Mouse (Mus musculus): ENCODE measurements around the gene Cyp2c39. TPM values are rescaled to one million over a fixed set of nuclear protein-coding genes. Genes with fewer than 3 reads are reported as not detected.

The Cyp2c39 gene
- total and polyA plus RNA-seq, 3 experiments: not detected

DNA sequence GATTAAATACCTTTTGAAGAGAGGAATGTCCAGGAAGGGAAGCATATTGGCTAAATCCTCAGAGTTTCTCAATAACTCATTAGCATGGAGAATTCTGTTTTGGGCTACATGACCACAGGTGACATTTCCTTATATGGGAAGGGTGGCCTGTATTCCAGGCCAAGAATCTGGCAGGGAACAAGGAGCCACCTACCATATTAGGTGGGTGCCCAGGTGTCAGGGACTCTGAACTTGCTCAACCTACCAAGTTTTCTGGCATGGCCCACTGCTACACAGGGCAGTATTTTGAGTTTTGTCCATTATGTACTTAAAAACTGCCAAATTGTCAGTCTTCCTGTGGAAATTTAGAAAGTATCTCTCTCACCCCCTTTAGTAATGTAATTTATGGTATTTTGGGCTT is 4.3 kb upstream of the Cyp2c39 start:
- Histone ChIP-seq H3K27me3 (replicated peaks) (no peaks in the 10 kb centered on the region), H3K79me2 (replicated peaks; ENCODE audit: control insufficient read depth, extremely low read depth, insufficient read depth, poor library complexity, severe bottlenecking) (no peaks in the 10 kb centered on the region), H3K4me3 (replicated peaks in 1 of 3; ENCODE audit: low read depth in 2 of 3, low read length in 2 of 3, poor library complexity in 1 of 3) (no peak overlapping the region), H3K9me3 (replicated peaks; ENCODE audit: low read length) (no peaks in the 10 kb centered on the region), H3K4me1 (ENCODE audit: control insufficient read depth in 1 of 2, insufficient read depth in 2 of 2) (no peaks in the 10 kb centered on the region), H3K4me2 (ENCODE audit: insufficient read depth, low read depth, poor library complexity, severe bottlenecking) (no peak overlapping the region), H3K27ac (ENCODE audit: insufficient read depth, low read depth) (no peak overlapping the region), H3K9ac (ENCODE audit: insufficient read depth, low read depth) (no peak overlapping the region), H3K36me3 (replicated peaks in 1 of 2; ENCODE audit: control insufficient read depth in 1 of 2, insufficient read depth in 1 of 2, low read length in 1 of 2) (no peaks in the 10 kb centered on the region)
- dilution Hi-C loops (cut with MboI; ENCODE audit: extremely low pct_ligation_motif_present, extremely low pct_unique_long_range_greater_than_20kb, low sequenced_read_pairs): no loop called here
- no peak for DNase-seq (ENCODE audit: extremely low read depth)
- in situ Hi-C loops (cut with MboI; ENCODE audit: low pct_ligation_motif_present, low pct_unique_long_range_greater_than_20kb, low sequenced_read_pairs): no loop called here
- TF ChIP-seq NRF1 (IDR thresholded peaks at IDR 0.05; ENCODE audit: low read depth, low read length): no peak
- no peak for TF ChIP-seq MXI1 (IDR thresholded peaks at IDR 0.05; ENCODE audit: low read depth, low read length)
- no peak for TF ChIP-seq BHLHE40 (IDR thresholded peaks at IDR 0.05; ENCODE audit: low read depth, low read length)
- no peak for TF ChIP-seq ZKSCAN1 (IDR thresholded peaks at IDR 0.05; ENCODE audit: borderline replicate concordance, low read depth, low read length)
- no peak for TF ChIP-seq TBP (conservative IDR thresholded peaks at IDR 0.05; ENCODE audit: low read depth, low read length)
- TF ChIP-seq ZMIZ1 (IDR thresholded peaks at IDR 0.05; ENCODE audit: low read depth, low read length): no peak
- no peak for TF ChIP-seq EP300 (IDR thresholded peaks at IDR 0.05; ENCODE audit: low read length)
- TF ChIP-seq NELFE (IDR thresholded peaks at IDR 0.05; ENCODE audit: low read depth, low read length): no peak
- no peak for TF ChIP-seq PAX5 (IDR thresholded peaks at IDR 0.05; ENCODE audit: low read length)
- no peak for TF ChIP-seq UBTF (IDR thresholded peaks at IDR 0.05; ENCODE audit: low read depth, low read length)
- TF ChIP-seq USF1 (IDR thresholded peaks at IDR 0.05; ENCODE audit: low read depth, low read length): no peak
- TF ChIP-seq MAZ (IDR thresholded peaks at IDR 0.05; ENCODE audit: low read depth, low read length): no peak
- TF ChIP-seq HCFC1 (IDR thresholded peaks at IDR 0.05; ENCODE audit: low read depth, low read length): no peak
- no peak for TF ChIP-seq CHD2 (IDR thresholded peaks at IDR 0.05; ENCODE audit: low read length)
- TF ChIP-seq JUN (IDR thresholded peaks at IDR 0.05; ENCODE audit: insufficient read depth, low read depth, low read length): no peak
- TF ChIP-seq E2F4 (IDR thresholded peaks at IDR 0.05; ENCODE audit: insufficient replicate concordance, low read depth, low read length): no peak
- TF ChIP-seq ETS1 (conservative IDR thresholded peaks at IDR 0.05; ENCODE audit: low read depth, low read length): no peak
- TF ChIP-seq CHD1 (IDR thresholded peaks at IDR 0.05; ENCODE audit: low read depth, low read length): no peak
- no peak for TF ChIP-seq MYC (IDR thresholded peaks at IDR 0.05; ENCODE audit: low read depth, low read length)

DNA sequence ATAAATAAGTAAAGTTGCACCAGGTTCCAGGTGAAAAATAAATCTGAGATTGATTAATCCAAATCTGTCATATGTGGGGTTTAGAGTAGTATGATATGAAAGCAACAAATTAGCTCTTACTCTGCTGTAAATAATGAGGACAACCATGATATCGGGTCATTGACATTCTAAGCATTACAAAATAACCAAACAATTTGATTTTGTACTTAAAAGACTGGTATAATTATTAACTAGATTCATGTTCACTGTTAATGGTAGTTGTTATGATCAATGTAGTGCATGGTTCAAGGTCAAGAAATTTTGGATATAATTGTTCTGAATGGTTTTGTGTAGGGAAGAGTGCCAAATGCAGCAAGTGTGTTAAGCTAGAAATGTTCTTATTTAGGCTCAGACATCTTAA is 1.1 kb upstream of the Cyp2c39 start:
- H3K4me3 ChIP-seq (replicated peaks in 1 of 3; ENCODE audit: low read depth in 2 of 3, low read length in 2 of 3, poor library complexity in 1 of 3): no peak overlapping the region
- H3K27ac ChIP-seq (ENCODE audit: insufficient read depth, low read depth): no peak overlapping the region
- H3K36me3 ChIP-seq (replicated peaks in 1 of 2; ENCODE audit: control insufficient read depth in 1 of 2, insufficient read depth in 1 of 2, low read length in 1 of 2): no peaks in the 10 kb centered on the region
- H3K4me2 ChIP-seq (ENCODE audit: insufficient read depth, low read depth, poor library complexity, severe bottlenecking): no peak overlapping the region
- no peaks in the 10 kb centered on the region for H3K9me3 ChIP-seq (replicated peaks; ENCODE audit: low read length)
- TF ChIP-seq MEF2A (IDR thresholded peaks at IDR 0.05; ENCODE audit: borderline replicate concordance, low read depth, low read length) (no peak), UBTF (IDR thresholded peaks at IDR 0.05; ENCODE audit: low read depth, low read length) (no peak), JUND (conservative IDR thresholded peaks at IDR 0.05; ENCODE audit: low read depth, low read length) (no peak), MAFK (IDR thresholded peaks at IDR 0.05; ENCODE audit: insufficient replicate concordance, low read length) (no peak), RCOR1 (conservative IDR thresholded peaks at IDR 0.05; ENCODE audit: low read depth, low read length) (no peak), SMC3 (IDR thresholded peaks at IDR 0.05; ENCODE audit: low read depth, low read length) (no peak), EP300 (IDR thresholded peaks at IDR 0.05; ENCODE audit: low read length) (no peak), MAZ (IDR thresholded peaks at IDR 0.05; ENCODE audit: low read depth, low read length) (no peak), ZC3H11A (IDR thresholded peaks at IDR 0.05; ENCODE audit: low read depth, low read length) (no peak), USF1 (IDR thresholded peaks at IDR 0.05; ENCODE audit: low read depth, low read length) (no peak), ZKSCAN1 (IDR thresholded peaks at IDR 0.05; ENCODE audit: borderline replicate concordance, low read depth, low read length) (no peak), KAT2A (IDR thresholded peaks at IDR 0.05; ENCODE audit: insufficient replicate concordance, low read length) (no peak), ZNF384 (IDR thresholded peaks at IDR 0.05; ENCODE audit: low read depth, low read length) (no peak), POLR2AphosphoS2 (IDR thresholded peaks at IDR 0.05; ENCODE audit: low read depth, low read length) (no peak), CTCF (conservative IDR thresholded peaks at IDR 0.05 in 1 of 2, IDR thresholded peaks at IDR 0.05 in 1 of 2; ENCODE audit: low read depth in 2 of 2, low read length in 2 of 2) (no peak), NELFE (IDR thresholded peaks at IDR 0.05; ENCODE audit: low read depth, low read length) (no peak), GABPA (IDR thresholded peaks at IDR 0.05; ENCODE audit: insufficient replicate concordance, low read depth, low read length) (no peak)
- dilution Hi-C loops (cut with MboI; ENCODE audit: extremely low pct_ligation_motif_present, extremely low pct_unique_long_range_greater_than_20kb, low sequenced_read_pairs): no loop called here
- no peak for DNase-seq (ENCODE audit: extremely low read depth)
- H3K9ac ChIP-seq (ENCODE audit: insufficient read depth, low read depth): no peak overlapping the region
- no peaks in the 10 kb centered on the region for H3K27me3 ChIP-seq (replicated peaks)
- in situ Hi-C loops (cut with MboI; ENCODE audit: low pct_ligation_motif_present, low pct_unique_long_range_greater_than_20kb, low sequenced_read_pairs): no loop called here
- H3K79me2 ChIP-seq (replicated peaks; ENCODE audit: control insufficient read depth, extremely low read depth, insufficient read depth, poor library complexity, severe bottlenecking): no peaks in the 10 kb centered on the region
- H3K4me1 ChIP-seq (ENCODE audit: control insufficient read depth in 1 of 2, insufficient read depth in 2 of 2): no peaks in the 10 kb centered on the region

All from CH12.LX (cell line).